Mouse (Mus musculus): Measurements from ENCODE around the gene Ficd.

DNA sequence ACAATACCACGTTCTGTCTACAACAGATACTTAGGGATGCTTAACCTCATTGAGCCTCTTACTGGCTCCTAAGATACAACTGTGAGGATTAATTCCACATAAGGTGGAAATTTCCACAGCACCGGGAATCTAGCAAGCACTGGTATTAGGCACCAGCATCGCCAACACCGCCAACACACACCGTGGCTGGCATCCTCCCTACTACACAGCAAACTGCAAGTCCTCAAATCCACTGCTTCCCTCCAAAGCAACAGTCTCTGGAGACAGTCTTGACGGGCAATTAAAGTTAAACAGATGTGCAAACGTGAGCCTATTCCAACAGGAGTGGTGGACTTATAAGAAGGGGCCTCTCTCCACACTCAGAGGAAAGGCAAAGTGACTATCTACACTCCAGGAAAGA, 45.7 kb downstream of the Ficd start:
- TF ChIP-seq POLR2A (IDR thresholded peaks at IDR 0.05; ENCODE audit: insufficient read depth, low read length) (no peak), CTCF (IDR thresholded peaks at IDR 0.05; ENCODE audit: low read depth, low read length) (no peak)

Data from ES-Bruce4 (cell line).